Mouse (Mus musculus) liver, postnatal 0 days (tissue): ENCODE data around the gene Sdsl.

Source experiments
- CTCF ChIP-seq: sonication (generic); IDR thresholded peaks from 2 replicates; pipeline ENCODE4 v1.5.1; 2016; ENCODE audit warnings: antibody characterized with exemption, low read depth
- EP300 ChIP-seq: IDR thresholded peaks from 2 replicates; pipeline ENCODE4 v1.6.1; 2016; ENCODE audit warnings: antibody characterized with exemption, low read depth, mild to moderate bottlenecking

- TF ChIP-seq CTCF = no peak
- TF ChIP-seq EP300 = no peak
Measured at GRCm38 (mm10) chr5:120439887-120440670, 32.5 kb downstream of the Sdsl start.
